Mouse (Mus musculus) ES-Bruce4 (cell line): ENCODE measurements around the gene Epha10.

Experiments used
- CTCF ChIP-seq: IDR thresholded peaks from one replicate; pipeline ENCODE4 v1.8.1; 2011; ENCODE audit warnings: low read depth, low read length
- POLR2A ChIP-seq: IDR thresholded peaks from one replicate; pipeline ENCODE4 v1.8.1; 2011; ENCODE audit warnings: low read length; ENCODE audit not compliant: insufficient read depth

GRCm38 (mm10) chr4:124960940-124961339 lies 80.2 kb downstream of the Epha10 start:
- no peak for TF ChIP-seq POLR2A
- TF ChIP-seq CTCF = no peak
